Mouse (Mus musculus) hindbrain, embryonic 12.5 days (tissue): ENCODE data around the gene Tmprss12. TPM values are rescaled to one million over a fixed set of nuclear protein-coding genes. Genes with fewer than 3 reads are reported as not detected.
"Not testable (repeated sequence)": the region's sequence is repeated elsewhere in the genome, so short reads cannot be mapped to it uniquely, and the experiment has no call there.

ENCODE experiments used
- ATAC-seq: fragments of 200-750 bp; cut with Nextera tagmentation; 2 replicates; pipeline ENCODE4 v1.8.0; 2017; ENCODE audit warnings: moderate TSS enrichment; ENCODE audit not compliant: low FRiP score
- H3K27ac ChIP-seq: fragments of 300-500 bp; sonication (generic); 2 replicates; pipeline ENCODE4 v1.5.1; 2016; ENCODE audit warnings: mild to moderate bottlenecking
- H3K27me3 ChIP-seq: fragments of 300-500 bp; sonication (generic); 2 replicates; pipeline ENCODE4 v1.6.1; 2016; ENCODE audit warnings: mild to moderate bottlenecking
- H3K36me3 ChIP-seq: fragments of 300-500 bp; sonication (generic); 2 replicates; pipeline ENCODE4 v1.6.1; 2016; ENCODE audit warnings: mild to moderate bottlenecking
- H3K4me1 ChIP-seq: fragments of 300-500 bp; sonication (generic); 2 replicates; pipeline ENCODE4 v1.6.1; 2016
- H3K4me2 ChIP-seq: fragments of 300-500 bp; sonication (generic); replicated peaks from 2 replicates; pipeline ENCODE4 v1.6.1; 2016; ENCODE audit warnings: mild to moderate bottlenecking
- H3K4me3 ChIP-seq: fragments of 300-500 bp; sonication (generic); 2 replicates; pipeline ENCODE4 v1.5.1; 2016; ENCODE audit warnings: mild to moderate bottlenecking
- H3K9ac ChIP-seq: fragments of 300-500 bp; sonication (generic); 2 replicates; pipeline ENCODE4 v1.6.1; 2016; ENCODE audit warnings: mild to moderate bottlenecking, moderate library complexity
- H3K9me3 ChIP-seq: fragments of 300-500 bp; sonication (generic); replicated peaks from 2 replicates; pipeline ENCODE4 v1.6.1; 2016; ENCODE audit warnings: mild to moderate bottlenecking
- WGBS: fragments of 180-500 bp; shearing (Covaris S2); methylation state at CpG from one replicate; pipeline ENCODE4 v1.1.7; 2016; 5-methylcytosine and 5-hydroxymethylcytosine counted together
- polyA plus RNA-seq: library from polyadenylated mRNA; unstranded; fragments of >200 nt; fragmentation: Nextera tagmentation; extraction: Ambion mirVana; gene quantifications from 2 replicates; pipeline ENCODE4 v1.2.1, GENCODE M21; 2016

Tmprss12 gene
- polyA plus RNA-seq, 1 experiment from 2014 or later: not detected

DNA sequence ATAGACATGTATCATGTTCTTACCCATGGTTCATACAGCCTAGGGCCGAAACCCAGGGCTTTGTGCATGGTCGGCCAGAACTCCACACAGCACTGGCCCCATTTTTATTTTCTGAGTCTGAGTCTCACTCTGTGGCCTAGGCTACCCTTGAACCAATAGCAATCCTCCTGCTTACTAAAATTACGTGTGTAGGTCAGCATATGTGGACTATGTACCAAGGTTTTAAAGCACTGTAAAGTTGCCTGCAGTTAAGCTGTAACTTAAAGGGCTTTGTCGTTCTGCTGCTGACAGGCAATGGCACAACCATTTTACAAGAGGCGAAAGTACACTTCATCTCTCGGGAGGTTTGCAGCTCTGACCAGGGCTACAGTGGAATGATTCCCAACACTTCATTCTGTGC, 8.3 kb downstream of the Tmprss12 start:
- Histone ChIP-seq H3K9ac (no peak overlapping the region), H3K27ac (no peak overlapping the region), H3K27me3 (no peaks in the 10 kb centered on the region), H3K9me3 (no peaks in the 10 kb centered on the region), H3K4me2 (no peak overlapping the region), H3K36me3 (no peaks in the 10 kb centered on the region), H3K4me3 (no peak overlapping the region), H3K4me1 (no peaks in the 10 kb centered on the region)
- WGBS: 97% methylated on average over 6 of the region's 6 CpGs
- ATAC-seq: no peak

GRCm38 (mm10) chr15:100290858-100291257, 10.2 kb downstream of the Tmprss12 start:
- Histone ChIP-seq H3K9ac (no peak overlapping the region), H3K9me3 (no peaks in the 10 kb centered on the region), H3K4me3 (no peak overlapping the region), H3K36me3 (no peaks in the 10 kb centered on the region), H3K27ac (no peak overlapping the region), H3K27me3 (no peaks in the 10 kb centered on the region), H3K4me2 (no peak overlapping the region), H3K4me1 (no peaks in the 10 kb centered on the region)
- no peak for ATAC-seq
- WGBS: 73% methylated on average over 5 of the region's 5 CpGs

GRCm38 (mm10) chr15:100292326-100292725, 11.7 kb downstream of the Tmprss12 start:
- Histone ChIP-seq H3K4me2 (no peak overlapping the region), H3K4me3 (no peak overlapping the region), H3K9ac (no peak overlapping the region), H3K27me3 (no peaks in the 10 kb centered on the region), H3K27ac (no peak overlapping the region), H3K9me3 (no peaks in the 10 kb centered on the region), H3K4me1 (no peaks in the 10 kb centered on the region), H3K36me3 (no peaks in the 10 kb centered on the region)
- WGBS: 75% methylated on average over 7 of the region's 7 CpGs
- ATAC-seq: no peak

DNA sequence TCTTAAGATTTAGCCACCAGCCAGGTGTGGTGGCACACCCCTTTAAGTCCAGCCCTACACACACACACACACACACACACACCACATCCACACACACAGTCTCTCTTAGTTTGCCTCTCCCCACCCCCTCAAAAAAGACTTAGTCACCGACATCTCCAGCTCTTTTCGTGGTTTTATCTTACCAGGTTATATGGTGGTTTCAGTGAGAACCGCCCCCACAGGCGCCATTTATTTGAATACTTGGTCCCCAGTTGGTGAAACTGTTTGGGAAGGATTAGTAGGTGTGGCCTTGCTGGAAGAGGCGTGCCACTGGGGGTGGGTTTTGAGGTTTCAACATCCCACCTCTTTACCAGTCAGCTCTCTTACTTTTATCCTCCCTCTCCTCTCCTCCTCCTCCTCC, 17.2 kb downstream of the Tmprss12 start:
- Histone ChIP-seq H3K4me1 (no peaks in the 10 kb centered on the region), H3K27me3 (no peaks in the 10 kb centered on the region), H3K9me3 (no peaks in the 10 kb centered on the region), H3K27ac (no peak overlapping the region), H3K4me2 (no peak overlapping the region), H3K36me3 (no peaks in the 10 kb centered on the region), H3K4me3 (no peak overlapping the region), H3K9ac (no peak overlapping the region)
- ATAC-seq: no peak
- WGBS: 92% methylated on average over 5 of the region's 5 CpGs

DNA sequence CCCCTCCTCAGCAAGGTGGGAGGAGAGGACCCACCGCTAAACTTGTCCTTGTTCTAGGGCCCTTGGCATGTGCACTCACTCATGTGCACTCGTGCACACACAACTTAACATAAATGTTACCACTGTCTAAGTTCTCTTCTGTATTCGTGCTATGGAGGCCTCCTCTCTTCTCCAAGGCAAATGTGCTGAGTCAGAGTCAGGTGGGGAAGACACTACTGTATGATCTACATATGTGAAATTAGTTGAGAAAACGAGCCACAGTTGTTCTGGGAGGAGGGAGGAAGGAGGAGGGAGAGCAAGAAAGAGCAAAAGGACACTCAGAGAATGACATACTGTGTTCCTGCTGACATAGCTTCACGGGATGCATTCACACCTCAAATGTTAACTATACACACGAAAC, 19.9 kb downstream of the Tmprss12 start:
- no peak for ATAC-seq
- Histone ChIP-seq H3K9me3 (no peaks in the 10 kb centered on the region), H3K36me3 (no peaks in the 10 kb centered on the region), H3K4me1 (peaks cover 4% of the 10 kb centered on the region; the same call in 1 of the 2 replicates), H3K27ac (no peak overlapping the region), H3K27me3 (no peaks in the 10 kb centered on the region), H3K4me3 (no peak overlapping the region), H3K9ac (no peak overlapping the region), H3K4me2 (no peak overlapping the region)
- WGBS: 85% methylated on average over 6 of the region's 6 CpGs

DNA sequence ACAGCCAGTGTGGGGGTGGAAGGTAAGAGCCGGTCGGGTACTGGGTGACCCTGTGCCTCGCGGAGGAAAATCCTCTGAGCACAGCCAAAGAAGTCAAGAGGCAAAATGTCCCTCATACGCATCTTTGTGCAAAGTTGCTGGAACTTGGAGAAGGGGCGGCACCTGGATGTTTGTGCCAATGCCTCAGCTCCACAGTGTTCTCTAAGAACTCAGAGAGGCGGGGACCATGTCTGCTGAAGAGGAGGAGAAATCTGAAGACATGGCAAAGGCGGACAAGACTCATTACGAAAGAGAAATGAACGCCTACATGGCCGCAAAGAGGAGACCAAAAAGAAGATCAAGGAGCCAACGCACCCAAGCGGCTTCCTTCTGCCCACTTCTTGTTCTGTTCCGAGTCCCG, 20.9 kb downstream of the Tmprss12 start:
- ATAC-seq: no peak
- no peak overlapping the region for H3K27ac ChIP-seq
- 63% methylated on average over 15 of the region's 15 CpGs for WGBS

GRCm38 (mm10) chr15:100303428-100304018, 22.9 kb downstream of the Tmprss12 start:
- WGBS: 59% methylated on average over 8 of the region's 8 CpGs
- no peaks in the 10 kb centered on the region for H3K36me3 ChIP-seq
- no peaks in the 10 kb centered on the region for H3K9me3 ChIP-seq
- no peak overlapping the region for H3K9ac ChIP-seq
- no peak for ATAC-seq
- H3K4me3 ChIP-seq: peak overlapping the region; percentile 47; the same call in 1 of the 2 replicates
- H3K4me1 ChIP-seq: peaks cover 4% of the 10 kb centered on the region; the same call in 1 of the 2 replicates
- peak overlapping the region; percentile 76 for H3K4me2 ChIP-seq
- no peak overlapping the region for H3K27ac ChIP-seq
- no peaks in the 10 kb centered on the region for H3K27me3 ChIP-seq

More for the DNA sequence above, 20.9 kb downstream of the Tmprss12 start:
- H3K9ac ChIP-seq: no peak overlapping the region
- no peaks in the 10 kb centered on the region for H3K36me3 ChIP-seq
- H3K4me1 ChIP-seq: peaks cover 4% of the 10 kb centered on the region; the same call in 1 of the 2 replicates
- H3K9me3 ChIP-seq: no peaks in the 10 kb centered on the region
- no peak overlapping the region for H3K4me2 ChIP-seq
- no peaks in the 10 kb centered on the region for H3K27me3 ChIP-seq
- no peak overlapping the region for H3K4me3 ChIP-seq

- ATAC-seq: peak; percentile 87
- H3K9me3 ChIP-seq: no peaks in the 10 kb centered on the region
- peaks cover 4% of the 10 kb centered on the region; the same call in 1 of the 2 replicates for H3K4me1 ChIP-seq
- H3K4me2 ChIP-seq: peak within 1 kb of the TSS; percentile 76
- H3K27me3 ChIP-seq: no peaks in the 10 kb centered on the region
- peak within 1 kb of the TSS; percentile 88 for H3K27ac ChIP-seq
- peak within 1 kb of the TSS; percentile 72 for H3K9ac ChIP-seq
- H3K36me3 ChIP-seq: no peaks in the 10 kb centered on the region
- H3K4me3 ChIP-seq: peak within 1 kb of the TSS; percentile 47
- WGBS: 3% methylated on average over 18 of the region's 30 CpGs
These were observed 23.7 kb downstream of the Tmprss12 start, which contains the start of gene Mettl7a1 for GRCm38 (mm10) chr15:100304019-100304991. Mettl7a1 (plus strand) TSS chr15:100304140.

DNA sequence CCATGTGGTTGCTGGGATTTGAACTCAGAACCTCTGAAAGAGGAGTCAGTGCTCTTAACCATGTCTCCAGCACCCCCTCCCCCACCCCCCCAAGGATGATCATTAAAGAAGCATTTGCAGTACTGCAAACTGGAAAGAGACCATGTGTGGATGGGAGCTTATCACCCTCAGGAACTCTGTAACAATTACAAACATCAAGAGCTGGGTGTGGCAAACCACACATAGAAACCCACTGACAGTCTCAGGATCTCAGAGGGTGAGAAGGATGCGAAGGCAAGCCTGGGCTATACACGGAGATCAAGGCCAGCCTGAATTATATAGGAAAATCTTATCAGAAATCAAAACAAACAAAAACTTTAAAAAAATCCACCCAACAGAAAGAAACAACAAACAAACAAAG, 25.6 kb downstream of the Tmprss12 start:
- no peaks in the 10 kb centered on the region for H3K9me3 ChIP-seq
- H3K4me2 ChIP-seq: no peak overlapping the region
- no peaks in the 10 kb centered on the region for H3K36me3 ChIP-seq
- H3K27me3 ChIP-seq: no peaks in the 10 kb centered on the region
- no peak overlapping the region for H3K4me3 ChIP-seq
- WGBS: 90% methylated on average over 2 of the region's 2 CpGs
- H3K9ac ChIP-seq: no peak overlapping the region
- no peak for ATAC-seq
- peaks cover 4% of the 10 kb centered on the region; the same call in 1 of the 2 replicates for H3K4me1 ChIP-seq
- H3K27ac ChIP-seq: no peak overlapping the region

DNA sequence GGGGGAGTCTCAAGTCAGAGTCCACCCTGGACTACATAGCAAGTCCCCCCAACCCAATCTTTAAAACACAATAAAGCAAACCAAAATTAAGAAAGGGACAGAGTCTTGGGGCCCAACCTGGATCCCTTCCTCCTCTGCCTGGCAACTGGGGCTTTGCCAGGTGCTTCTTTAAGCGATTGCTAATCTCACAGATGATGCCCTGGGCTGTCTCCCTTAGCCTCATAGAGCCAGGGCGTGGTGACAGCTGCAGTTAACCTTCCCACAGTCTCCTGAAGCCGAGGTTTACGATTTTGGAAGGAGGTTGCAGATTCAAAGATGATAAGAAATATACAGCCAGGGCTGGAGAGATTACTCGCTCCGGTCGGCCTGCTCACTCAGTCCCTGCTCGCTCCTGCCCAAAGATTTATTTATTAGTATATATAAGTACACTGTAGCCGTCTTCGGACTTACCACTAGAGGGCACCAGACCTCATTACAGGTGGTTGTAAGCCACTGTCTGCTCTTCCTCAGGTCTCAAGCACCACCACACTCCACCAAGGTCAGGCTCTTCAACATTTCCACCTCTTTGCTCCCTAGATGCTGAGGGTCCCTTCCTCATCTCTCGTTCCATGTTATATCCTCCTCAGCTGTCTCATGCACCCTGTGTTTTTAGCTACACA, 26.9 kb downstream of the Tmprss12 start:
- WGBS: 53% methylated on average over 11 of the region's 11 CpGs
- not testable (repeated sequence) for ATAC-seq, H3K4me1 ChIP-seq

GRCm38 (mm10) chr15:100312346-100312745, 31.7 kb downstream of the Tmprss12 start:
- ATAC-seq: no peak

More for the DNA sequence above, 26.9 kb downstream of the Tmprss12 start:
- not testable (repeated sequence) for H3K27ac ChIP-seq, H3K9ac ChIP-seq, H3K4me3 ChIP-seq, H3K36me3 ChIP-seq, H3K9me3 ChIP-seq, H3K27me3 ChIP-seq, H3K4me2 ChIP-seq

More at GRCm38 (mm10) chr15:100312346-100312745, 31.7 kb downstream of the Tmprss12 start:
- H3K4me3 ChIP-seq: no peak overlapping the region
- no peaks in the 10 kb centered on the region for H3K27me3 ChIP-seq
- 98% methylated on average over 2 of the region's 2 CpGs for WGBS
- H3K27ac ChIP-seq: no peak overlapping the region
- H3K36me3 ChIP-seq: 0 out of 2 replicates have a peak, but pooled peaks cover 5% of the 10 kb centered on the region
- no peaks in the 10 kb centered on the region for H3K9me3 ChIP-seq
- H3K4me1 ChIP-seq: no peaks in the 10 kb centered on the region
- no peak overlapping the region for H3K4me2 ChIP-seq
- no peak overlapping the region for H3K9ac ChIP-seq
